Mouse (Mus musculus) liver, embryonic 11.5 days (tissue): ENCODE measurements around the gene Wdpcp. TPM values are rescaled to one million over a fixed set of nuclear protein-coding genes. Genes with fewer than 3 reads are reported as not detected.
"Not testable (repeated sequence)": the region's sequence is repeated elsewhere in the genome, so short reads cannot be mapped to it uniquely, and the experiment has no call there.

Experiments
- ATAC-seq: fragments of 200-750 bp; cut with Nextera tagmentation; replicated peaks from 2 replicates; pipeline ENCODE4 v1.8.0; 2017; ENCODE audit warnings: moderate number of reproducible peaks, mild to moderate bottlenecking, moderate TSS enrichment, moderate library complexity; ENCODE audit not compliant: low FRiP score
- DNase-seq: peaks from one replicate; pipeline ENCODE4 v3.0.0-alpha.2; 2017; ENCODE audit warnings: low spot score
- H3K27ac ChIP-seq: fragments of 300-500 bp; sonication (generic); 2 replicates; pipeline ENCODE4 v1.5.1; 2014; ENCODE audit warnings: mild to moderate bottlenecking, low read depth, low read length, control low read depth
- H3K27me3 ChIP-seq: fragments of 300-500 bp; sonication (generic); replicated peaks from 2 replicates; pipeline ENCODE4 v1.6.1; 2014; ENCODE audit warnings: low read length, mixed read lengths; ENCODE audit not compliant: control insufficient read depth, insufficient read depth
- H3K36me3 ChIP-seq: fragments of 300-500 bp; sonication (generic); 2 replicates; pipeline ENCODE4 v1.6.1; 2014; ENCODE audit warnings: mild to moderate bottlenecking, low read length, moderate library complexity, mixed read lengths; ENCODE audit not compliant: control insufficient read depth, insufficient read depth
- H3K4me1 ChIP-seq: fragments of 300-500 bp; sonication (generic); replicated peaks from 2 replicates; pipeline ENCODE4 v1.6.1; 2014; ENCODE audit warnings: low read length, mixed read lengths; ENCODE audit not compliant: control insufficient read depth, insufficient read depth
- H3K4me2 ChIP-seq: fragments of 300-500 bp; sonication (generic); 2 replicates; pipeline ENCODE4 v1.6.1; 2014; ENCODE audit warnings: mild to moderate bottlenecking, control low read depth, moderate library complexity
- H3K4me3 ChIP-seq: fragments of 300-500 bp; sonication (generic); 2 replicates; pipeline ENCODE4 v1.5.1; 2014; ENCODE audit warnings: low read depth, low read length, control low read depth
- H3K9ac ChIP-seq: fragments of 300-500 bp; sonication (generic); 2 replicates; pipeline ENCODE4 v1.6.1; 2014; ENCODE audit warnings: low read depth, low read length, control low read depth
- H3K9me3 ChIP-seq: fragments of 300-500 bp; sonication (generic); 2 replicates; pipeline ENCODE4 v1.6.1; 2016; ENCODE audit warnings: low read length, inconsistent platforms, mixed read lengths; ENCODE audit not compliant: control insufficient read depth
- WGBS: fragments of 180-500 bp; shearing (Covaris S2); extraction: QIAGEN DNeasy Blood & Tissue Kit; methylation state at CpG from one replicate; pipeline ENCODE4 v1.1.7; 2014; 5-methylcytosine and 5-hydroxymethylcytosine counted together
- polyA plus RNA-seq: library from polyadenylated mRNA; unstranded; fragments of >200 nt; fragmentation: Nextera tagmentation; extraction: Ambion mirVana; gene quantifications from 2 replicates; pipeline ENCODE4 v1.2.1, GENCODE M21; 2014

The Wdpcp gene
- polyA plus RNA-seq, result 3.7 and 5.1 TPM in 2 replicates

DNA sequence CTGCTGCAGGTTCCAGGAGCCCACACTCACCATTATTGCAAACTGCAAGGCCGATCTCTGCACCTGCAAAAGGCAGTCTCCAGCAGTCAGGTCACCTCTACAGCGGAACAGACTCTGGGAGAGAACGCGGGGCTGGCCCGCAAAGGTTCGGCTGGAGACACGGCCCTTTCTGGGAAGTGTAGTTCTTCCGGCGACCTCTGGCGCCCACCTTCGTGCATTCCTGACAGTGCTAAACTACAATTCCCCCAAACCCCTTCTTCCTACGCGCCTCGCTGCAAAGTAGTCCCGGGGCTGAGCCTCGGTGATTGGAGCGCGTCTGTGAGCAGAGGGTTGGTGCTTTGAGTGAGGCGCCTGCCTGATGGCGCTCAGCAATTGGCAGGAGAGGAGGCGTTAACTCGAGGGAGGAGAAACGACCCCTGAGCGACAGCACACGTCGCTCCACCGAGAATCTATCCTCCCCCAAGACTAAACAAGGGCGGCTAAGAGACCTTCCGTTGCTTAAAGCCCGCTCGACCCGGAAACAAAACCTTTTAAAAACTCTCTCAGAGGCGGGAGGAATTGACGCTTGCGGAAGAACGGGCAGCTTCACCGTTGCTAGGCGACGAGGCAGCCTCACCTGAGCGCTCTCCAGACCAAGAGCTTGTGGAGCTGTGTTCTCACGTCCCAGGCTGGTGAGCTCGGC is at the start of gene Wdpcp, which contains the start of gene Mdh1:
Gene Wdpcp, plus strand, starts transcription at position 536 of the 682 bp plus-strand sequence.
Gene Mdh1, minus strand, starts transcription at position 668 of the 682 bp plus-strand sequence.
- Histone ChIP-seq H3K9me3 (no peaks in the 10 kb centered on the region), H3K4me2 (peak within 1 kb of the TSS; percentile 83), H3K36me3 (no peaks in the 10 kb centered on the region), H3K4me3 (peak within 1 kb of the TSS; percentile 84), H3K9ac (peak within 1 kb of the TSS; percentile 79), H3K27ac (peak within 1 kb of the TSS; percentile 38; the same call in 1 of the 2 replicates), H3K4me1 (peaks cover 9% of the 10 kb centered on the region), H3K27me3 (no peaks in the 10 kb centered on the region)
- ATAC-seq (peak; percentile 98), DNase-seq (peak; percentile 86)
- under 1% methylated on average over 42 of the region's 42 CpGs for WGBS

DNA sequence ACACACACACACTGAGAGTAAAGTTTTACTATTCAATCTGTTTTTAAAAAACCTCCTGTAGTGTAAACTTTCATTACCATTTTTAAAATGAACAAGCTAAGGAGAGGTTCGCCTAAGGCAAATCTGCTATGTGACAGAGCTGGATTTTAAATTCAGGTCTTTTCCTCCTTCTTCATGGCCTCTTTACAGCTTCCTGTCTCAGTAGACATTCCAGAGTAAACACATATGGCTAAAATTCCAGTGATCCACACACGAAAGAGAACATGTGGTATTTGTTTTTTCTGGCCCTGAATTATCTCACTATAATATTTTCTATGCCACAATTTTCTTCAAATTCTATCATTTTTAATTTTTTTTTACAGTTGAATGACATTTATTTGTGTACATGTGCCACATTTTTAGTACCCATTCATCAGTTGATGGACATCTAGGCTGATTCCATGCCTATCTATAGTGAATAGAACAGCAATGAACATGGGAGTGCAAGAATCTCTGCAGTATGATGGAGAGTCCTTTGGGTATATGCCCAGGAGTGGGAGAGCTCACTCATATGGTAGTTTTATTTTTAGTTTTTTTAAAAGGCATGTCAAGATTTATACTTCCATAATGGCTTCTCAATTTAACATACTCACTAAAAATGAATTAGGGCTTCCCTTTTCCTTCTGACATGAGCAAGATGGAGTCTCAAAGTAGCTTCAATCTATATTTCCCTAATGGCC is 43.2 kb upstream of the Wdpcp start:
- Histone ChIP-seq H3K9ac (no peak overlapping the region), H3K4me3 (no peak overlapping the region), H3K4me2 (no peak overlapping the region), H3K27me3 (no peaks in the 10 kb centered on the region), H3K36me3 (no peaks in the 10 kb centered on the region), H3K4me1 (no peaks in the 10 kb centered on the region), H3K9me3 (no peaks in the 10 kb centered on the region), H3K27ac (no peak overlapping the region)
- ATAC-seq, result no peak
- 61% methylated on average over 2 of the region's 2 CpGs for WGBS
- DNase-seq, result no peak

DNA sequence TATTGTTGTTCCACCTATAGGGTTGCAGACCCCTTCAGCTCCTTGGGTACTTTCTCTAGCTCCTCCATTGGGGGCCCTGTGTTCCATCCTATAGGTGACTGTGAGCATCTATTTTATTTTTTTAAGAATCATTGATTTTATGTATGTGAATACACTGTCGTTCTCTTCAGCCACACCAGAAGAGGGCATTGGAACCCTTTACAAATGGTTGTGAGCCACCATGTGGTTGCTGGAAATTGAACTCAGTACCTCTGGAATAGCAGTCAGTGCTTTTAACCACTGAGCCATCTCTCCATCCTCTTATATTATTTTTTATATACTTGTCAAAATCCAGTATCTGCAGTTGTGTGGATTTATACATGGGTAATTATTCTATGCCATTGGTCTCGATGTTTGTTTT is 41.2 kb upstream of the Wdpcp start:
- not testable (repeated sequence) for H3K27me3 ChIP-seq, H3K27ac ChIP-seq, H3K36me3 ChIP-seq, ATAC-seq, DNase-seq, H3K4me2 ChIP-seq, H3K4me3 ChIP-seq, H3K9me3 ChIP-seq, H3K4me1 ChIP-seq, H3K9ac ChIP-seq
- WGBS, result 83% methylated on average over 2 of the region's 2 CpGs

GRCm38 (mm10) chr11:21540072-21540471 is 32.0 kb upstream of the Wdpcp start:
- no peak overlapping the region for H3K27ac ChIP-seq
- DNase-seq (no peak), ATAC-seq (no peak)
- H3K27me3 ChIP-seq, result no peaks in the 10 kb centered on the region
- H3K9ac ChIP-seq, result no peak overlapping the region
- H3K4me1 ChIP-seq, result no peaks in the 10 kb centered on the region
- H3K9me3 ChIP-seq, result no peaks in the 10 kb centered on the region
- no peaks in the 10 kb centered on the region for H3K36me3 ChIP-seq
- whole genome bisulfite sequencing, result 52% methylated on average over 2 of the region's 2 CpGs
- H3K4me2 ChIP-seq, result no peak overlapping the region
- H3K4me3 ChIP-seq, result no peak overlapping the region

- ATAC-seq, result no peak
- H3K4me1 ChIP-seq, result no peaks in the 10 kb centered on the region
- H3K9me3 ChIP-seq, result no peaks in the 10 kb centered on the region
- H3K4me2 ChIP-seq, result no peak overlapping the region
- H3K9ac ChIP-seq, result no peak overlapping the region
- no peak overlapping the region for H3K27ac ChIP-seq
- H3K36me3 ChIP-seq, result no peaks in the 10 kb centered on the region
- no peaks in the 10 kb centered on the region for H3K27me3 ChIP-seq
- DNase-seq, result no peak
- WGBS, result 86% methylated on average over 2 of the region's 2 CpGs
- no peak overlapping the region for H3K4me3 ChIP-seq
Observed at GRCm38 (mm10) chr11:21540622-21541021, 31.4 kb upstream of the Wdpcp start.

DNA sequence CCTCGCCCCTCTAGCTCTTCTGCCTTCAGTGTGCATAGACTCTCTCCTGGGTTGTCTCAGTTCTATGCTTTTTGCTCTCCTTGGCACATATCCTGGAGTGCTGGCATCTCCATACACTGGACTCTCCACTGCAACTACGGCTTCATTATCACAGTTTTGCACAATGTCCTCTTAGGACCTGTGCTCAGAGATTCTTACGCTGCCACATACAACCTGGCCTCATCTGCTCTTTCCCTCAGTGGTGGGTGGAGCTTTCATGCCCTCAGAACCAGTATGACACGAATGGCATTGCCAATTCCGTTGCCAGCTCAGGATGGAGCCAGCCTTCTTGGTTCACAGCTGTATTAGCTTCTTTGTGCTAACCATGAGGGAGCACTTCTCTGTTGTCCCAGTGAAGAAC is 29.3 kb upstream of the Wdpcp start:
- H3K9me3 ChIP-seq, result no peaks in the 10 kb centered on the region
- H3K9ac ChIP-seq, result no peak overlapping the region
- ATAC-seq, result no peak
- H3K4me2 ChIP-seq, result no peak overlapping the region
- no peaks in the 10 kb centered on the region for H3K4me1 ChIP-seq
- WGBS, result 67% methylated on average over 5 of the region's 5 CpGs
- DNase-seq, result no peak
- H3K36me3 ChIP-seq, result no peaks in the 10 kb centered on the region
- no peak overlapping the region for H3K27ac ChIP-seq
- H3K27me3 ChIP-seq, result no peaks in the 10 kb centered on the region
- H3K4me3 ChIP-seq, result no peak overlapping the region

- Histone ChIP-seq H3K9ac (no peak overlapping the region), H3K9me3 (no peaks in the 10 kb centered on the region), H3K4me3 (no peak overlapping the region), H3K27me3 (no peaks in the 10 kb centered on the region), H3K4me2 (no peak overlapping the region), H3K36me3 (no peaks in the 10 kb centered on the region), H3K27ac (no peak overlapping the region), H3K4me1 (no peaks in the 10 kb centered on the region)
- WGBS, result 70% methylated on average over 2 of the region's 2 CpGs
- no peak for DNase-seq
- no peak for ATAC-seq
Observed at GRCm38 (mm10) chr11:21545021-21545420, 27.0 kb upstream of the Wdpcp start.

GRCm38 (mm10) chr11:21545951-21546350 is 26.1 kb upstream of the Wdpcp start:
- H3K36me3 ChIP-seq, result no peaks in the 10 kb centered on the region
- H3K4me2 ChIP-seq, result no peak overlapping the region
- no peaks in the 10 kb centered on the region for H3K27me3 ChIP-seq
- no peaks in the 10 kb centered on the region for H3K9me3 ChIP-seq
- H3K9ac ChIP-seq, result no peak overlapping the region
- no peak overlapping the region for H3K4me3 ChIP-seq
- no peak for ATAC-seq
- DNase-seq, result no peak
- H3K27ac ChIP-seq, result no peak overlapping the region
- no peaks in the 10 kb centered on the region for H3K4me1 ChIP-seq

- H3K9ac ChIP-seq, result no peak overlapping the region
- no peak overlapping the region for H3K4me2 ChIP-seq
- H3K4me1 ChIP-seq, result no peaks in the 10 kb centered on the region
- no peaks in the 10 kb centered on the region for H3K27me3 ChIP-seq
- no peak for ATAC-seq
- no peak overlapping the region for H3K27ac ChIP-seq
- 48% methylated on average over 1 of the region's 1 CpGs for WGBS
- H3K9me3 ChIP-seq, result no peaks in the 10 kb centered on the region
- DNase-seq, result no peak
- no peaks in the 10 kb centered on the region for H3K36me3 ChIP-seq
- H3K4me3 ChIP-seq, result no peak overlapping the region
Observed at GRCm38 (mm10) chr11:21546671-21547070, 25.4 kb upstream of the Wdpcp start.
